Mouse (Mus musculus) adrenal gland, adult (tissue): ENCODE results near the gene Cldn34b1.
"Not testable (repeated sequence)": the region's sequence is repeated elsewhere in the genome, so short reads cannot be mapped to it uniquely, and the experiment has no call there.

Experiments used
- DNase-seq, 2 experiments: peaks; one replicate each; pipeline ENCODE4 v3.0.0; 2022 to 2023; ENCODE audit warnings: low spot score in 1 of 2; ENCODE audit not compliant: inconsistent age in 2 of 2

Gene Cldn34b1

DNA sequence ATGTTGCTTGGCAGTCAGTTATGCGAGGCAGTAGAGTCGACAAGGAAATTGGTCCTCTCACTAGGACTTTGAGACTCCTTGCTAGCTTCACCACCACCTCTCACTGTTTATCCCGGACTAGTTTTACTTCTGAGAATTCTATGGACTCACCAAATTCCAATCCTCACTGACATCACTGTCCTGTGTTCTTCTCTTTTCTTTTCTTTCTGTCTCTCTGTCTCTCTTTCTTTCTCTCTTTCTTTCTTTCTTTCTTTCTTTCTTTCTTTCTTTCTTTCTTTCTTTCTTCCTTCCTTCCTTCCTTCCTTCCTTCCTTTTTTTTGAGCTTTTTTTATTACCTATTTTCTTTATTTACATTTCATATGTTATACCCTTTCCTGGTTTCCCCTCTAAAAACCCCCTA, at the start of gene Cldn34b1:
Gene Cldn34b1, minus strand, starts transcription at position 101 of the 400 bp plus-strand sequence.
- not testable (repeated sequence) for DNase-seq

DNA sequence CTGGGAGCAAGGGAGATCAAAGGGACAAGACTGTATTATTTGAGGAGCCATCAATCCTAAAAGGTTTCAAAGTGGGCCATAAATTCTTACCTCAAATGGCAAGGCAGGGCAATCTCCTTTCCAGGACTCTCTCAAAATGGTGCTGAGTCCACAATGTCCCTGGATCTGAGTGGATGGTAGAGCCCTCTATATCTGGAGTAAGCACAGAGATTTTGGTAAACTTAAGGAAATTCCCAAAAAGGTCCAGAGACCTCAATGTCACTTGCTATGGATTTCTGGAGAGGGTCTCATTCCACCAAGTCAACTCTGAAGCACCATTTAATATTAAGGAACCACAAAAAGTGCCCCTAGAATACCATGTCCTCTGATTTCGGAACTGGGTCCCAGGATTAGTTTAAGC, 45.8 kb upstream of the Cldn34b1 start, which contains the start of gene Magea6:
Gene Magea6, minus strand, starts transcription at position 101 of the 400 bp plus-strand sequence.
- DNase-seq = not testable (repeated sequence)
